9 mouse cellular contexts compared by ENCODE assay signal in genomic region chr5:131631038-131631997, GRCm38 (mm10).
DNase-seq lines count a peak whose midpoint lies in the region; ATAC-seq and TF ChIP-seq lines count a peak whose summit lies in the region.
"Had no signal": no experiment of that assay in that cellular context is flagged by ENCODE, and none has a peak within 500 bp of the region (broad histone marks: within the 10 kb centered on the region; RNA-seq: fewer than 3 reads in every experiment).

No protein-coding gene starts in this region.

- no peaks in the 10 kb centered on the region for H3K27me3 ChIP-seq in heart, embryonic 10.5 days (ENCODE audit: insufficient read depth, poor library complexity, severe bottlenecking)
- H3K27me3 ChIP-seq in embryonic facial prominence, embryonic 11.5 days (ENCODE audit: control insufficient read depth, insufficient read depth, low read length), result no peaks in the 10 kb centered on the region
- 0 out of 2 replicates have a peak, but pooled peaks cover 1% of the 10 kb centered on the region for H3K27me3 ChIP-seq in hindbrain, embryonic 15.5 days
- no peaks in the 10 kb centered on the region for H3K27me3 ChIP-seq in midbrain, embryonic 14.5 days (ENCODE audit: control insufficient read depth, insufficient read depth, low read length)
- H3K27me3 ChIP-seq in intestine, postnatal 0 days (replicated peaks; ENCODE audit: control insufficient read depth, insufficient read depth, low read length), result no peaks in the 10 kb centered on the region

- H3K4me1 ChIP-seq in heart, embryonic 10.5 days, result peaks cover 14% of the 10 kb centered on the region
- H3K4me1 ChIP-seq in embryonic facial prominence, embryonic 11.5 days (ENCODE audit: control insufficient read depth, insufficient read depth, low read length), result peaks cover 12% of the 10 kb centered on the region; the same call in 1 of the 2 replicates
- peaks cover 28% of the 10 kb centered on the region for H3K4me1 ChIP-seq in hindbrain, embryonic 15.5 days (replicated peaks)
- peaks cover 26% of the 10 kb centered on the region for H3K4me1 ChIP-seq in midbrain, embryonic 14.5 days (ENCODE audit: control insufficient read depth, insufficient read depth, low read length)
- H3K4me1 ChIP-seq in intestine, postnatal 0 days (replicated peaks; ENCODE audit: control insufficient read depth, insufficient read depth, low read length), result no peaks in the 10 kb centered on the region

- TF ChIP-seq CTCF in intestine, postnatal 0 days (IDR thresholded peaks at IDR 0.05; ENCODE audit: low read depth), result no peak

- no peak for DNase-seq in heart, embryonic 10.5 days (ENCODE audit: low spot score)
- no peak for DNase-seq in heart, postnatal 4 days
- DNase-seq in embryonic facial prominence, embryonic 11.5 days (ENCODE audit: low spot score), result peak; percentile 82
- DNase-seq in midbrain, embryonic 14.5 days, result peak; percentile 80
- DNase-seq in frontal cortex, postnatal 36 days (ENCODE audit: low spot score in 2 of 2), result no peak
- DNase-seq: liver had no signal

- no peaks in the 10 kb centered on the region for H3K9me3 ChIP-seq in heart, embryonic 10.5 days
- H3K9me3 ChIP-seq in embryonic facial prominence, embryonic 11.5 days (replicated peaks; ENCODE audit: control insufficient read depth, low read length), result no peaks in the 10 kb centered on the region
- no peaks in the 10 kb centered on the region for H3K9me3 ChIP-seq in hindbrain, embryonic 15.5 days
- no peaks in the 10 kb centered on the region for H3K9me3 ChIP-seq in midbrain, embryonic 14.5 days (ENCODE audit: control insufficient read depth, low read length)
- no peaks in the 10 kb centered on the region for H3K9me3 ChIP-seq in intestine, postnatal 0 days (ENCODE audit: control insufficient read depth)

- H3K27ac ChIP-seq in heart, embryonic 10.5 days, result peak overlapping the region; percentile 69
- H3K27ac ChIP-seq in embryonic facial prominence, embryonic 11.5 days (replicated peaks; ENCODE audit: low read depth, low read length), result 0 out of 2 replicates have a peak overlapping the region, but pooled peaks have one; percentile 24
- H3K27ac ChIP-seq in hindbrain, embryonic 15.5 days (replicated peaks), result peak overlapping the region; percentile 70
- H3K27ac ChIP-seq in midbrain, embryonic 14.5 days (replicated peaks; ENCODE audit: low read depth, low read length), result peak overlapping the region; percentile 71
- H3K27ac ChIP-seq in intestine, postnatal 0 days (ENCODE audit: low read depth, low read length), result no peak overlapping the region

- 36% methylated on average over 12 of the region's 12 CpGs for WGBS in heart, embryonic 10.5 days
- WGBS in embryonic facial prominence, embryonic 11.5 days, result 16% methylated on average over 12 of the region's 12 CpGs
- 25% methylated on average over 12 of the region's 12 CpGs for WGBS in hindbrain, embryonic 15.5 days
- WGBS in midbrain, embryonic 14.5 days, result 22% methylated on average over 12 of the region's 12 CpGs
- WGBS in intestine, postnatal 0 days, result 71% methylated on average over 12 of the region's 12 CpGs

- H3K9ac ChIP-seq in embryonic facial prominence, embryonic 11.5 days (replicated peaks; ENCODE audit: low read length), result 0 out of 2 replicates have a peak overlapping the region, but pooled peaks have one; percentile 11
- no peak overlapping the region for H3K9ac ChIP-seq in hindbrain, embryonic 15.5 days
- H3K9ac ChIP-seq in midbrain, embryonic 14.5 days (replicated peaks; ENCODE audit: low read length), result peak overlapping the region; percentile 18
- no peak overlapping the region for H3K9ac ChIP-seq in intestine, postnatal 0 days (ENCODE audit: low read depth, low read length)

- no peak for ATAC-seq in embryonic facial prominence, embryonic 11.5 days (replicated peaks; ENCODE audit: insufficient number of reproducible peaks, low FRiP score, low TSS enrichment, low read depth)
- ATAC-seq in hindbrain, embryonic 15.5 days (ENCODE audit: low FRiP score, low read depth), result 0 out of 2 replicates have a peak, but pooled peaks have one; percentile 15
- peak; percentile 58; the same call in 1 of the 2 replicates for ATAC-seq in midbrain, embryonic 14.5 days (ENCODE audit: low FRiP score, low TSS enrichment)
- no peak for ATAC-seq in activated CD4-positive, CD25-positive, alpha-beta regulatory T cell, adult 4 months
- ATAC-seq in intestine, postnatal 0 days, result no peak

- H3K36me3 ChIP-seq in heart, embryonic 10.5 days, result no peaks in the 10 kb centered on the region
- H3K36me3 ChIP-seq in embryonic facial prominence, embryonic 11.5 days (replicated peaks; ENCODE audit: control insufficient read depth, insufficient read depth, low read depth, low read length), result no peaks in the 10 kb centered on the region
- no peaks in the 10 kb centered on the region for H3K36me3 ChIP-seq in hindbrain, embryonic 15.5 days
- no peaks in the 10 kb centered on the region for H3K36me3 ChIP-seq in midbrain, embryonic 14.5 days (ENCODE audit: control insufficient read depth, insufficient read depth, low read length)
- no peaks in the 10 kb centered on the region for H3K36me3 ChIP-seq in intestine, postnatal 0 days (ENCODE audit: control insufficient read depth, insufficient read depth)

- no peak overlapping the region for H3K4me2 ChIP-seq in embryonic facial prominence, embryonic 11.5 days (ENCODE audit: low read depth, low read length)
- H3K4me2 ChIP-seq in hindbrain, embryonic 15.5 days, result no peak overlapping the region
- peak overlapping the region; percentile 18; the same call in 1 of the 2 replicates for H3K4me2 ChIP-seq in midbrain, embryonic 14.5 days (ENCODE audit: low read length)
- H3K4me2 ChIP-seq in intestine, postnatal 0 days (replicated peaks; ENCODE audit: low read depth), result no peak overlapping the region

- H3K4me3 ChIP-seq in heart, embryonic 10.5 days, result no peak overlapping the region
- H3K4me3 ChIP-seq in embryonic facial prominence, embryonic 11.5 days (ENCODE audit: low read depth, low read length), result no peak overlapping the region
- no peak overlapping the region for H3K4me3 ChIP-seq in hindbrain, embryonic 15.5 days
- H3K4me3 ChIP-seq in midbrain, embryonic 14.5 days (replicated peaks; ENCODE audit: low read depth, low read length), result no peak overlapping the region
- H3K4me3 ChIP-seq in intestine, postnatal 0 days (ENCODE audit: low read depth, low read length), result no peak overlapping the region

Comparison
In these comparisons a context has a peak if more than half of its experiments do, and no peak if none do; other contexts are left out.
1. DNase-seq: peak in embryonic facial prominence, embryonic 11.5 days (single experiment) and midbrain, embryonic 14.5 days (single experiment); none in heart, embryonic 10.5 days (single experiment), heart, postnatal 4 days (single experiment) and frontal cortex, postnatal 36 days (0 of 2).
2. ATAC-seq: peak in hindbrain, embryonic 15.5 days (single experiment) and midbrain, embryonic 14.5 days (single experiment); none in embryonic facial prominence, embryonic 11.5 days (single experiment), activated CD4-positive, CD25-positive, alpha-beta regulatory T cell, adult 4 months (single experiment) and intestine, postnatal 0 days (single experiment).
3. H3K9ac ChIP-seq: peak in embryonic facial prominence, embryonic 11.5 days (single experiment) and midbrain, embryonic 14.5 days (single experiment); none in hindbrain, embryonic 15.5 days (single experiment) and intestine, postnatal 0 days (single experiment).